Mouse (Mus musculus): Measurements from ENCODE around the gene Lmo3. TPM values are rescaled to one million over a fixed set of nuclear protein-coding genes. Genes with fewer than 3 reads are reported as not detected.

Lmo3 gene
- polyA plus RNA-seq (2012) = not detected in 2 replicates

GRCm38 (mm10) chr6:138581734-138582505 is at the start of gene Lmo3:
TSS of gene Lmo3 (minus strand) at chr6:138581968.

Other genes starting within 250 kb of the Lmo3 start
- gene Igbp1b, start 76.6 kb upstream of the Lmo3 start, polyA plus RNA-seq (2012) = not detected in 2 replicates